Mouse (Mus musculus): ENCODE measurements at regions not wholly inside any gene's neighbourhood (a gene's known extent, or its start where the extent isn't known, plus 50 kb on each side); places are given as distances from the start of the nearest gene placed in this dataset.
A peak's percentile ranks its signal among the peaks of the same experiment; 100 is the strongest.

- WGBS, result 20% methylated on average over 1 of the region's 1 CpGs
- Histone ChIP-seq H3K4me2 (replicated peaks) (no peak overlapping the region), H3K27me3 (no peaks in the 10 kb centered on the region), H3K9ac (replicated peaks) (no peak overlapping the region), H3K27ac (replicated peaks) (no peak overlapping the region), H3K9me3 (no peaks in the 10 kb centered on the region), H3K36me3 (no peaks in the 10 kb centered on the region), H3K4me1 (no peaks in the 10 kb centered on the region), H3K4me3 (no peak overlapping the region)
- ATAC-seq (replicated peaks), result peak; percentile 70; the same call in 1 of the 2 replicates
Measured at GRCm38 (mm10) chr1:114151741-114152140, 1532.8 kb upstream of the Cntnap5a start.

GRCm38 (mm10) chr1:114152855-114153254, 1531.7 kb upstream of the Cntnap5a start:
- Histone ChIP-seq H3K27ac (replicated peaks) (no peak overlapping the region), H3K4me3 (no peak overlapping the region), H3K4me2 (replicated peaks) (no peak overlapping the region), H3K9me3 (no peaks in the 10 kb centered on the region), H3K9ac (replicated peaks) (no peak overlapping the region), H3K36me3 (no peaks in the 10 kb centered on the region), H3K4me1 (no peaks in the 10 kb centered on the region), H3K27me3 (no peaks in the 10 kb centered on the region)
- no peak for ATAC-seq (replicated peaks)

Measured in forebrain, embryonic 15.5 days (tissue).